Comparison of ENCODE assay signal across 25 mouse cellular contexts in the genomic region with DNA sequence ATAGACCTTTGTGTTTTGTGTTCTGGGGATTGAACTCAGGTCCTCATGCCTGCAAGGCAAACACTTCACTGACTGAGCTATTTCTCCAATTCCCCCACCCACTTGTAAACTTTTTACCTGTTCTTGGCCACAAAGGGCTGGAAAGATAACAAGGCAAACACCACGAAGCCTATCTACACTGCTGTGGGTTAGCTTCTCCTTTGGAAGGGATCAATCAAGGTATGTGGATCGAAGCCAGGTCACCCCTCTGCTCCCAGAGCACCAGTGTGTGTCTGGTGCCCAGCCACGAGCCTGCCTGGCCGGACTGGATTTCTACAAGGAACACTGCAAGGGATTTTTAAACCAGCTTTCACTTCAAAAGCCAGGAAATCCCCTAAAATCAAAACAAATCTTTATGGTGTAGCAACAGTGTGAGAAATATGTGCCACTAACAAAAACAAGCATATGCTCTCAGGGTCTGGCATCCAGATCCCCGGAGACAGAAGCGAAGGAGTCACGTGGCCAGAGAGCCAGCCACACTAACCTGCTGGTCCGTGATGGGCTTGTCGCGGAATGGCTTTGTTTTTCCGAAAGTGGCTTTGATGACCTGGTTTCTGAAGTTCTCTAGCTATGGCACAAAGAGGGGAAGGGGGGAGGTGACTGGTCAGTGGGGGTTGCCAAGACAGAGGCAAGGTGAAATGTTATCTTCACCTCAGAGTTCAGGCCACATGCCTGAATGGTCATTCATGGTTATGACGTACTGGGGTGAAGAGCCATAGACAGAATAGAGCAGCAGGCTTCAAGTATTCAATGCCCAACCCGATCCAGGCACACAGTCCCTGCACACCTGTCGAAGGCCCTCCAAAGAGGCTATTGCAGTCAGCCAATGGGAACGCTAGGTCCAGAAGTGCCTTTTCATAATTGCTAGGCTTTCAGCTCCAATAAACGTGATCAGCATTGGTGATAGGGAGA. TPM values are rescaled to one million over a fixed set of nuclear protein-coding genes. Genes with fewer than 3 reads are reported as not detected.
DNase-seq lines count a peak whose midpoint lies in the region; ATAC-seq and TF ChIP-seq lines count a peak whose summit lies in the region.
"Had no signal": no experiment of that assay in that cellular context is flagged by ENCODE, and none has a peak within 500 bp of the region (broad histone marks: within the 10 kb centered on the region; RNA-seq: fewer than 3 reads in every experiment).

No protein-coding gene starts in this region.

- no peak overlapping the region for H3K4me2 ChIP-seq in embryonic facial prominence, embryonic 11.5 days (ENCODE audit: low read depth, low read length)
- H3K4me2 ChIP-seq in midbrain, embryonic 14.5 days (ENCODE audit: low read length): no peak overlapping the region
- no peak overlapping the region for H3K4me2 ChIP-seq in midbrain, embryonic 15.5 days
- H3K4me2 ChIP-seq: embryonic facial prominence, embryonic 15.5 days; heart, embryonic 13.5 days; liver, embryonic 13.5 days; midbrain, embryonic 11.5 days; neural tube, embryonic 13.5 days had no signal

- ATAC-seq in embryonic facial prominence, embryonic 11.5 days (replicated peaks; ENCODE audit: insufficient number of reproducible peaks, low FRiP score, low TSS enrichment, low read depth): no peak
- no peak for ATAC-seq in midbrain, embryonic 14.5 days (ENCODE audit: low FRiP score, low TSS enrichment)
- no peak for ATAC-seq in midbrain, embryonic 15.5 days (replicated peaks)
- ATAC-seq: CD4-positive, CD25-positive, alpha-beta regulatory T cell, adult 4 months had no signal

- H3K9ac ChIP-seq in embryonic facial prominence, embryonic 11.5 days (replicated peaks; ENCODE audit: low read length): no peak overlapping the region
- no peak overlapping the region for H3K9ac ChIP-seq in midbrain, embryonic 14.5 days (replicated peaks; ENCODE audit: low read length)
- H3K9ac ChIP-seq in midbrain, embryonic 15.5 days: no peak overlapping the region
- H3K9ac ChIP-seq: embryonic facial prominence, embryonic 15.5 days; heart, embryonic 13.5 days; liver, embryonic 13.5 days; neural tube, embryonic 13.5 days had no signal

- DNase-seq in embryonic facial prominence, embryonic 11.5 days (ENCODE audit: low spot score): peak; percentile 18
- DNase-seq in embryonic facial prominence, embryonic 10.5 days (ENCODE audit: low spot score): no peak
- DNase-seq in layer of hippocampus, adult 2 months (ENCODE audit: low spot score in 2 of 2): peak; percentile 10 to 38
- DNase-seq in layer of hippocampus, postnatal 25 days (ENCODE audit: extremely low spot score in 1 of 2, low spot score in 1 of 2): no peak
- DNase-seq in midbrain, embryonic 14.5 days: peak; percentile 30
- no peak for DNase-seq in right cerebral cortex, adult 18-20 months
- no peak for DNase-seq in adrenal gland, adult 2 months
- DNase-seq: adrenal gland, postnatal 36 days; cerebellum, adult 8-10 months; gastrocnemius, postnatal 10 days; heart, adult 18-20 months; kidney, adult 8-10 months; kidney, postnatal 14 days; liver, embryonic 13.5 days; spleen, adult 18-20 months; thymus, postnatal 25 days had no signal

- no peak overlapping the region for H3K4me3 ChIP-seq in embryonic facial prominence, embryonic 11.5 days (ENCODE audit: low read depth, low read length)
- no peak overlapping the region for H3K4me3 ChIP-seq in embryonic facial prominence, embryonic 10.5 days
- H3K4me3 ChIP-seq in layer of hippocampus, adult 2 months: no peak overlapping the region
- no peak overlapping the region for H3K4me3 ChIP-seq in midbrain, embryonic 14.5 days (replicated peaks; ENCODE audit: low read depth, low read length)
- H3K4me3 ChIP-seq in midbrain, embryonic 15.5 days: no peak overlapping the region
- H3K4me3 ChIP-seq: embryonic facial prominence, embryonic 15.5 days; heart, embryonic 13.5 days; limb, embryonic 10.5 days; liver, embryonic 13.5 days; neural tube, embryonic 13.5 days had no signal

- H3K4me1 ChIP-seq in embryonic facial prominence, embryonic 11.5 days (ENCODE audit: control insufficient read depth, insufficient read depth, low read length): no peaks in the 10 kb centered on the region
- peaks cover 43% of the 10 kb centered on the region for H3K4me1 ChIP-seq in embryonic facial prominence, embryonic 10.5 days
- no peaks in the 10 kb centered on the region for H3K4me1 ChIP-seq in midbrain, embryonic 14.5 days (ENCODE audit: control insufficient read depth, insufficient read depth, low read length)
- H3K4me1 ChIP-seq in midbrain, embryonic 15.5 days: peaks cover 16% of the 10 kb centered on the region

- no peaks in the 10 kb centered on the region for H3K36me3 ChIP-seq in embryonic facial prominence, embryonic 11.5 days (replicated peaks; ENCODE audit: control insufficient read depth, insufficient read depth, low read depth, low read length)
- no peaks in the 10 kb centered on the region for H3K36me3 ChIP-seq in embryonic facial prominence, embryonic 10.5 days (replicated peaks)
- no peaks in the 10 kb centered on the region for H3K36me3 ChIP-seq in midbrain, embryonic 14.5 days (ENCODE audit: control insufficient read depth, insufficient read depth, low read length)
- no peaks in the 10 kb centered on the region for H3K36me3 ChIP-seq in midbrain, embryonic 15.5 days (replicated peaks)
- H3K36me3 ChIP-seq: embryonic facial prominence, embryonic 15.5 days; G1E; heart, embryonic 13.5 days; limb, embryonic 10.5 days; liver, embryonic 13.5 days; neural tube, embryonic 13.5 days had no signal

- WGBS in embryonic facial prominence, embryonic 11.5 days: 65% methylated on average over 16 of the region's 16 CpGs
- 73% methylated on average over 16 of the region's 16 CpGs for WGBS in embryonic facial prominence, embryonic 10.5 days
- 73% methylated on average over 16 of the region's 16 CpGs for WGBS in midbrain, embryonic 14.5 days
- 70% methylated on average over 16 of the region's 16 CpGs for WGBS in midbrain, embryonic 15.5 days

- H3K9me3 ChIP-seq in embryonic facial prominence, embryonic 11.5 days (replicated peaks; ENCODE audit: control insufficient read depth, low read length): no peaks in the 10 kb centered on the region
- H3K9me3 ChIP-seq in embryonic facial prominence, embryonic 10.5 days: no peaks in the 10 kb centered on the region
- H3K9me3 ChIP-seq in midbrain, embryonic 14.5 days (ENCODE audit: control insufficient read depth, low read length): no peaks in the 10 kb centered on the region
- H3K9me3 ChIP-seq in midbrain, embryonic 15.5 days: no peaks in the 10 kb centered on the region
- H3K9me3 ChIP-seq: embryonic facial prominence, embryonic 15.5 days; G1E; heart, embryonic 13.5 days; limb, embryonic 10.5 days; liver, embryonic 13.5 days; neural tube, embryonic 13.5 days had no signal

- no peak for TF ChIP-seq CTCF in layer of hippocampus, adult 2 months (conservative IDR thresholded peaks at IDR 0.05)

- no peaks in the 10 kb centered on the region for H3K27me3 ChIP-seq in embryonic facial prominence, embryonic 11.5 days (ENCODE audit: control insufficient read depth, insufficient read depth, low read length)
- peaks cover 4% of the 10 kb centered on the region for H3K27me3 ChIP-seq in embryonic facial prominence, embryonic 10.5 days (replicated peaks; ENCODE audit: low read depth, poor library complexity, severe bottlenecking)
- no peaks in the 10 kb centered on the region for H3K27me3 ChIP-seq in midbrain, embryonic 14.5 days (ENCODE audit: control insufficient read depth, insufficient read depth, low read length)
- no peaks in the 10 kb centered on the region for H3K27me3 ChIP-seq in midbrain, embryonic 15.5 days (replicated peaks)
- H3K27me3 ChIP-seq: embryonic facial prominence, embryonic 15.5 days; heart, embryonic 13.5 days; neural tube, embryonic 13.5 days had no signal

- H3K27ac ChIP-seq in embryonic facial prominence, embryonic 11.5 days (replicated peaks; ENCODE audit: low read depth, low read length): no peak overlapping the region
- no peak overlapping the region for H3K27ac ChIP-seq in embryonic facial prominence, embryonic 10.5 days (replicated peaks)
- no peak overlapping the region for H3K27ac ChIP-seq in layer of hippocampus, adult 2 months
- no peak overlapping the region for H3K27ac ChIP-seq in midbrain, embryonic 14.5 days (replicated peaks; ENCODE audit: low read depth, low read length)
- no peak overlapping the region for H3K27ac ChIP-seq in midbrain, embryonic 15.5 days
- H3K27ac ChIP-seq: embryonic facial prominence, embryonic 15.5 days; limb, embryonic 10.5 days; liver, embryonic 13.5 days; neural tube, embryonic 13.5 days had no signal

RNA-seq across cellular contexts. Expression of gene Fhad1, which starts 59.8 kb away (rescaled TPM):
- 0.68 and 0.94 TPM in 2 replicates for polyA plus RNA-seq in embryonic facial prominence, embryonic 11.5 days (2014; fragmentation: Nextera tagmentation; extraction: Ambion mirVana)
- 0.50 and 1.0 TPM in 2 replicates for polyA plus RNA-seq in embryonic facial prominence, embryonic 10.5 days (2016; fragmentation: Nextera tagmentation; extraction: Ambion mirVana)
- total RNA-seq in layer of hippocampus, adult 2 months (2021): 10 to 100 TPM in 1 of 2 experiments, 1 to 10 TPM in 1; 8.8 to 13.0 TPM
- total RNA-seq in layer of hippocampus, postnatal 25 days (2021): 1 to 10 TPM; 8.7 to 8.8 TPM
- polyA plus RNA-seq in midbrain, embryonic 14.5 days (2014; fragmentation: Nextera tagmentation; extraction: Ambion mirVana): 2.4 and 3.6 TPM in 2 replicates
- 3.7 and 4.2 TPM in 2 replicates for polyA plus RNA-seq in midbrain, embryonic 15.5 days (2015; fragmentation: Nextera tagmentation; extraction: Ambion mirVana)
- total RNA-seq in adrenal gland, adult 2 months (2021): under 1 TPM; 0.43 to 0.79 TPM
- polyA plus RNA-seq in adrenal gland, adult 2 months (2012; rRNA removed): 0.13 and 0.16 TPM in 2 replicates
- total RNA-seq: common myeloid progenitor, adult 5-6 weeks had no signal
- polyA plus RNA-seq: G1E had no signal

Comparison
In these comparisons a context has a peak if more than half of its experiments do, and no peak if none do; other contexts are left out.
1. DNase-seq: peak in embryonic facial prominence, embryonic 11.5 days (single experiment), layer of hippocampus, adult 2 months (2 of 2) and midbrain, embryonic 14.5 days (single experiment); none in embryonic facial prominence, embryonic 10.5 days (single experiment), layer of hippocampus, postnatal 25 days (0 of 2), right cerebral cortex, adult 18-20 months (single experiment) and adrenal gland, adult 2 months (single experiment).